Comparison of ENCODE assay signal across 8 mouse cellular contexts in genomic region chr3:144203259-144203987, GRCm38 (mm10). TPM values are rescaled to one million over a fixed set of nuclear protein-coding genes. Genes with fewer than 3 reads are reported as not detected.
DNase-seq lines count a peak whose midpoint lies in the region; ATAC-seq and TF ChIP-seq lines count a peak whose summit lies in the region.

No protein-coding gene starts in this region.

- 1% methylated on average over 15 of the region's 15 CpGs for WGBS in thymus, adult 2 months
- WGBS in embryonic facial prominence, embryonic 10.5 days: under 1% methylated on average over 15 of the region's 15 CpGs
- under 1% methylated on average over 15 of the region's 15 CpGs for WGBS in hindbrain, embryonic 12.5 days
- WGBS in liver, embryonic 13.5 days (ENCODE audit: insufficient replicate concordance): under 1% methylated on average over 15 of the region's 15 CpGs

- H3K36me3 ChIP-seq in thymus, adult 2 months (ENCODE audit: control insufficient read depth, insufficient read depth, low read length): 0 out of 2 replicates have a peak, but pooled peaks cover 4% of the 10 kb centered on the region
- H3K36me3 ChIP-seq in embryonic facial prominence, embryonic 10.5 days (replicated peaks): peaks cover 23% of the 10 kb centered on the region
- no peaks in the 10 kb centered on the region for H3K36me3 ChIP-seq in hindbrain, embryonic 12.5 days
- no peaks in the 10 kb centered on the region for H3K36me3 ChIP-seq in liver, embryonic 13.5 days

- peaks cover 14% of the 10 kb centered on the region for H3K4me1 ChIP-seq in thymus, adult 2 months (replicated peaks; ENCODE audit: control insufficient read depth, insufficient read depth, low read length)
- H3K4me1 ChIP-seq in embryonic facial prominence, embryonic 10.5 days: peaks cover 50% of the 10 kb centered on the region
- H3K4me1 ChIP-seq in hindbrain, embryonic 12.5 days: peaks cover 31% of the 10 kb centered on the region
- peaks cover 66% of the 10 kb centered on the region for H3K4me1 ChIP-seq in liver, embryonic 13.5 days (replicated peaks)

- H3K9ac ChIP-seq in hindbrain, embryonic 12.5 days: peak overlapping the region; percentile 98
- H3K9ac ChIP-seq in liver, embryonic 13.5 days: peak overlapping the region; percentile 84

- peak overlapping the region; percentile 48 for H3K4me3 ChIP-seq in thymus, adult 2 months (ENCODE audit: control insufficient read depth, insufficient read depth, low read length)
- H3K4me3 ChIP-seq in embryonic facial prominence, embryonic 10.5 days: peak overlapping the region; percentile 93
- peak overlapping the region; percentile 85 for H3K4me3 ChIP-seq in hindbrain, embryonic 12.5 days
- H3K4me3 ChIP-seq in liver, embryonic 13.5 days (replicated peaks): peak overlapping the region; percentile 78

- H3K27ac ChIP-seq in thymus, adult 2 months (ENCODE audit: control insufficient read depth, insufficient read depth, low read length): 0 out of 2 replicates have a peak overlapping the region, but pooled peaks have one; percentile 32
- peak overlapping the region; percentile 99 for H3K27ac ChIP-seq in embryonic facial prominence, embryonic 10.5 days (replicated peaks)
- H3K27ac ChIP-seq in hindbrain, embryonic 12.5 days: peak overlapping the region; percentile 100
- peak overlapping the region; percentile 86 for H3K27ac ChIP-seq in liver, embryonic 13.5 days

- no peak for ATAC-seq in hindbrain, embryonic 12.5 days (ENCODE audit: low FRiP score)
- ATAC-seq in liver, embryonic 13.5 days (ENCODE audit: low read depth): no peak

- peak overlapping the region; percentile 92 for H3K4me2 ChIP-seq in hindbrain, embryonic 12.5 days (replicated peaks)
- peak overlapping the region; percentile 96 for H3K4me2 ChIP-seq in liver, embryonic 13.5 days

- intact Hi-C loops in left cerebral cortex, postnatal 10 days (cut with DNase I): loop anchor here (10.0 kb wide), 2 partner anchors 599 to 959 kb away; no protein-coding TSS in a partner anchor
- intact Hi-C loops in left cerebral cortex, postnatal 36 days (cut with DNase I): loop anchor here (2.0 to 10.0 kb wide), 8 partner anchors 194 to 1321 kb away; partner anchors contain the start of gene Pkn2

- H3K9me3 ChIP-seq in embryonic facial prominence, embryonic 10.5 days: no peaks in the 10 kb centered on the region
- H3K9me3 ChIP-seq in hindbrain, embryonic 12.5 days (replicated peaks): no peaks in the 10 kb centered on the region
- H3K9me3 ChIP-seq in liver, embryonic 13.5 days (replicated peaks): no peaks in the 10 kb centered on the region

- no peak for TF ChIP-seq CTCF in thymus, adult 2 months (IDR thresholded peaks at IDR 0.05; ENCODE audit: borderline replicate concordance, control insufficient read depth, extremely low read depth, insufficient read depth, low read length, poor library complexity)

- DNase-seq in thymus, adult 2 months: peak; percentile 25
- no peak for DNase-seq in thymus, adult 18-20 months
- peak; percentile 52 for DNase-seq in embryonic facial prominence, embryonic 10.5 days (ENCODE audit: low spot score)
- DNase-seq in liver, embryonic 13.5 days: peak; percentile 35
- peak; percentile 67 for DNase-seq in retina, embryonic 14.5 days (ENCODE audit: low spot score)
- DNase-seq in left cerebral cortex, postnatal 10 days (ENCODE audit: extremely low spot score in 1 of 2, low spot score in 2 of 2): no peak
- DNase-seq in left cerebral cortex, postnatal 36 days (ENCODE audit: low spot score in 2 of 2): no peak

- TF ChIP-seq POLR2A in thymus, adult 2 months (IDR thresholded peaks at IDR 0.05; ENCODE audit: control insufficient read depth, extremely low read depth, insufficient read depth, low read length, poor library complexity): no peak

- H3K27me3 ChIP-seq in thymus, adult 2 months (ENCODE audit: control insufficient read depth, insufficient read depth, low read length): no peaks in the 10 kb centered on the region
- H3K27me3 ChIP-seq in embryonic facial prominence, embryonic 10.5 days (replicated peaks; ENCODE audit: low read depth, poor library complexity, severe bottlenecking): no peaks in the 10 kb centered on the region
- H3K27me3 ChIP-seq in hindbrain, embryonic 12.5 days: no peaks in the 10 kb centered on the region
- no peaks in the 10 kb centered on the region for H3K27me3 ChIP-seq in liver, embryonic 13.5 days

RNA-seq across cellular contexts. Expression of gene Lmo4, which starts 1.6 kb away (rescaled TPM):
- 99.1 and 106 TPM in 2 replicates for polyA plus RNA-seq in thymus, adult 2 months (2012; rRNA removed)
- polyA plus RNA-seq in embryonic facial prominence, embryonic 10.5 days (2016; fragmentation: Nextera tagmentation; extraction: Ambion mirVana): 61.2 and 66.3 TPM in 2 replicates
- 62.0 and 64.7 TPM in 2 replicates for polyA plus RNA-seq in hindbrain, embryonic 12.5 days (2016; fragmentation: Nextera tagmentation; extraction: Ambion mirVana)
- 16.7 and 17.2 TPM in 2 replicates for polyA plus RNA-seq in liver, embryonic 13.5 days (2015; fragmentation: Nextera tagmentation; extraction: Ambion mirVana)
- total RNA-seq in left cerebral cortex, postnatal 10 days (2021): 100 to 1,000 TPM; 251 to 313 TPM
- total RNA-seq in left cerebral cortex, postnatal 36 days (2021): 100 to 1,000 TPM; 301 to 330 TPM

Comparison
In these comparisons a context has a peak if more than half of its experiments do, and no peak if none do; other contexts are left out.
1. DNase-seq: peak in thymus, adult 2 months (single experiment), embryonic facial prominence, embryonic 10.5 days (single experiment), liver, embryonic 13.5 days (single experiment) and retina, embryonic 14.5 days (single experiment); none in thymus, adult 18-20 months (0 of 2), left cerebral cortex, postnatal 10 days (0 of 2) and left cerebral cortex, postnatal 36 days (0 of 2).
2. H3K27ac ChIP-seq: peak in every context shown above with its lines; median percentile 100 in hindbrain, embryonic 12.5 days; 99 in embryonic facial prominence, embryonic 10.5 days; 86 in liver, embryonic 13.5 days; 32 in thymus, adult 2 months.
3. Peak in every context shown above with its lines, with median percentiles within 50 percentile points of each other: H3K4me3 ChIP-seq.